Mouse (Mus musculus): ENCODE measurements around the gene Thra.

GRCm38 (mm10) chr11:98788550-98789218, 48.2 kb downstream of the Thra start:
- TF ChIP-seq CTCF (IDR thresholded peaks at IDR 0.05; ENCODE audit: low read depth): peak; percentile 91
- TF ChIP-seq EP300 (optimal IDR thresholded peaks at IDR 0.05): no peak

All from stomach, postnatal 0 days (tissue).